Mouse (Mus musculus): ENCODE measurements around the gene Rpl29.

GRCm38 (mm10) chr9:106421033-106421864 is 8.0 kb upstream of the Rpl29 start:
- TF ChIP-seq CTCF (IDR thresholded peaks at IDR 0.05; ENCODE audit: borderline replicate concordance, insufficient read depth, low read depth, low read length) (no peak), POLR2A (IDR thresholded peaks at IDR 0.05; ENCODE audit: borderline replicate concordance, insufficient read depth, low read length) (no peak)
